Mouse (Mus musculus): ENCODE results near the gene Itpr1. TPM values are rescaled to one million over a fixed set of nuclear protein-coding genes. Genes with fewer than 3 reads are reported as not detected.

Itpr1 gene
- total and polyA plus RNA-seq, 3 experiments: 9.3 to 25.7 (median 19.0) TPM

- no peak for ATAC-seq (ENCODE audit: extremely low read depth, insufficient number of reproducible peaks, low FRiP score, poor library complexity, severe bottlenecking)
- TF ChIP-seq CTCF (IDR thresholded peaks at IDR 0.05; ENCODE audit: low read depth, low read length): no peak
- no peak overlapping the region for H3K4me3 ChIP-seq (ENCODE audit: low read depth, low read length)
- DNase-seq (ENCODE audit: low spot score): no peak
- peaks cover 23% of the 10 kb centered on the region for H3K36me3 ChIP-seq (replicated peaks)
- H3K4me1 ChIP-seq (ENCODE audit: insufficient read depth, low read depth, low read length): no peaks in the 10 kb centered on the region
- no peaks in the 10 kb centered on the region for H3K9me3 ChIP-seq (replicated peaks)
- H3K27me3 ChIP-seq (ENCODE audit: insufficient read depth, low read length): no peaks in the 10 kb centered on the region
Measured at GRCm38 (mm10) chr6:108506161-108506560, 293.3 kb downstream of the Itpr1 start.

DNA sequence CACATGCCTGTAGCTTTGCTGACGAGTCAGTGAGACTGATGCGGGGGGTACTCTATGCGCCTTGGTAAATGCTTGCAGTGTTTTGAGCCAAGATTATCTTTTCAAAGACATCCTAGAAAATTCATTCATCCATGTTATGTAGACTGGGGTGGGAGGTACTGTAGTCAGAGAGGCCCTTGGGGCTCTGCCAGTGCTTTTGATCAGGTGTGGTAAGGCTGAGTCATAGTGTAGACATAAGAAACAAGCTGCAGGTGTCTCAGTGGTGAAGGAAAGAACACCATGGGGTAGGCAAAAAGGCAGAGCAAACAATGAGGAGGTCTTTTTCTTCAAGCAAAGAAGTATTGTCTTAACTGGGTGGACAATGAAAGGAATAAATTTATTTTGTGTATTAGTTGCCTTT is 294.4 kb downstream of the Itpr1 start:
- Histone ChIP-seq H3K9me3 (replicated peaks) (no peaks in the 10 kb centered on the region), H3K4me3 (ENCODE audit: low read depth, low read length) (no peak overlapping the region), H3K27me3 (ENCODE audit: insufficient read depth, low read length) (no peaks in the 10 kb centered on the region), H3K36me3 (replicated peaks) (peaks cover 23% of the 10 kb centered on the region), H3K4me1 (ENCODE audit: insufficient read depth, low read depth, low read length) (no peaks in the 10 kb centered on the region)
- DNase-seq (ENCODE audit: low spot score) (no peak), ATAC-seq (ENCODE audit: extremely low read depth, insufficient number of reproducible peaks, low FRiP score, poor library complexity, severe bottlenecking) (no peak)
- TF ChIP-seq CTCF (IDR thresholded peaks at IDR 0.05; ENCODE audit: low read depth, low read length): no peak
- TF ChIP-seq GATA2 (IDR thresholded peaks at IDR 0.05; ENCODE audit: borderline replicate concordance, low read depth, low read length): no peak
- no peak for TF ChIP-seq POLR2AphosphoS5 (IDR thresholded peaks at IDR 0.05; ENCODE audit: insufficient replicate concordance, low read depth, low read length)

GRCm38 (mm10) chr6:108509320-108509719 is 296.4 kb downstream of the Itpr1 start:
- DNase-seq (ENCODE audit: low spot score) (no peak), ATAC-seq (ENCODE audit: extremely low read depth, insufficient number of reproducible peaks, low FRiP score, poor library complexity, severe bottlenecking) (no peak)
- TF ChIP-seq TAL1 (conservative IDR thresholded peaks at IDR 0.05; ENCODE audit: low read depth, low read length): no peak
- TF ChIP-seq GATA2 (IDR thresholded peaks at IDR 0.05; ENCODE audit: borderline replicate concordance, low read depth, low read length): no peak
- TF ChIP-seq CTCF (IDR thresholded peaks at IDR 0.05; ENCODE audit: low read depth, low read length): no peak
- TF ChIP-seq POLR2AphosphoS5 (IDR thresholded peaks at IDR 0.05; ENCODE audit: insufficient replicate concordance, low read depth, low read length): no peak
- no peak for TF ChIP-seq GATA1 (IDR thresholded peaks at IDR 0.05; ENCODE audit: borderline replicate concordance, low read length)
- peaks cover 29% of the 10 kb centered on the region for H3K36me3 ChIP-seq (replicated peaks)
- H3K9me3 ChIP-seq (replicated peaks): no peaks in the 10 kb centered on the region
- no peaks in the 10 kb centered on the region for H3K27me3 ChIP-seq (ENCODE audit: insufficient read depth, low read length)
- no peaks in the 10 kb centered on the region for H3K4me1 ChIP-seq (ENCODE audit: insufficient read depth, low read depth, low read length)
- no peak overlapping the region for H3K4me3 ChIP-seq (ENCODE audit: low read depth, low read length)

- TF ChIP-seq GATA2 (IDR thresholded peaks at IDR 0.05; ENCODE audit: borderline replicate concordance, low read depth, low read length) (no peak), GATA1 (IDR thresholded peaks at IDR 0.05; ENCODE audit: borderline replicate concordance, low read length) (no peak), POLR2AphosphoS5 (IDR thresholded peaks at IDR 0.05; ENCODE audit: insufficient replicate concordance, low read depth, low read length) (no peak), TAL1 (conservative IDR thresholded peaks at IDR 0.05; ENCODE audit: low read depth, low read length) (no peak), CTCF (IDR thresholded peaks at IDR 0.05; ENCODE audit: low read depth, low read length) (no peak)
- Histone ChIP-seq H3K9me3 (replicated peaks) (no peaks in the 10 kb centered on the region), H3K4me1 (ENCODE audit: insufficient read depth, low read depth, low read length) (no peaks in the 10 kb centered on the region), H3K36me3 (replicated peaks) (peaks cover 33% of the 10 kb centered on the region), H3K27me3 (ENCODE audit: insufficient read depth, low read length) (no peaks in the 10 kb centered on the region), H3K4me3 (ENCODE audit: low read depth, low read length) (no peak overlapping the region)
- no peak for ATAC-seq (ENCODE audit: extremely low read depth, insufficient number of reproducible peaks, low FRiP score, poor library complexity, severe bottlenecking)
- no peak for DNase-seq (ENCODE audit: low spot score)
Measured at GRCm38 (mm10) chr6:108510101-108510500, 297.2 kb downstream of the Itpr1 start.

DNA sequence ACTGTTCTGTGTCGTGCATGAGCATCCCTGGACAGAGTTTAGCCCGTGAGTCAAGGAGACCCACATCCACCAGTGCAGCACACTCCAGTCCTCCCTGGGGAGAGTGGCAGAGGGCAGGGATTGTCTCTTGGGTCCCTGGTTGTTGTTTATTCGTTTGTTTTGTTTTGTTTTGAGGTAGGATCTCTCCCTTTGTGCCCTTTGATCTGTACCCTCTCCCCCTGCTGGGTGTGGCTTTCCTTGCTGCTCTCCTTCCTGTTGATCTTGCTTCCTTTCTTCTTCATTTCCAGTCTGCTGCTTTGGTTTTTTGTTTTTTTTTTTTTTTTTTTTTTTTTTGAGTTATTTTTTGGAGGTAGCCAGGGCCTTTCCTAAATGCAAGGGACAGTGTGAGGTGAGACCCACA is 299.2 kb downstream of the Itpr1 start:
- Histone ChIP-seq H3K9me3 (replicated peaks) (no peaks in the 10 kb centered on the region), H3K4me3 (ENCODE audit: low read depth, low read length) (no peak overlapping the region), H3K27me3 (ENCODE audit: insufficient read depth, low read length) (no peaks in the 10 kb centered on the region), H3K36me3 (replicated peaks) (peaks cover 35% of the 10 kb centered on the region), H3K4me1 (ENCODE audit: insufficient read depth, low read depth, low read length) (no peaks in the 10 kb centered on the region)
- DNase-seq (ENCODE audit: low spot score): no peak
- no peak for ATAC-seq (ENCODE audit: extremely low read depth, insufficient number of reproducible peaks, low FRiP score, poor library complexity, severe bottlenecking)
- no peak for TF ChIP-seq POLR2AphosphoS5 (IDR thresholded peaks at IDR 0.05; ENCODE audit: insufficient replicate concordance, low read depth, low read length)
- no peak for TF ChIP-seq TAL1 (conservative IDR thresholded peaks at IDR 0.05; ENCODE audit: low read depth, low read length)
- no peak for TF ChIP-seq CTCF (IDR thresholded peaks at IDR 0.05; ENCODE audit: low read depth, low read length)
- no peak for TF ChIP-seq GATA2 (IDR thresholded peaks at IDR 0.05; ENCODE audit: borderline replicate concordance, low read depth, low read length)
- TF ChIP-seq GATA1 (IDR thresholded peaks at IDR 0.05; ENCODE audit: borderline replicate concordance, low read length): no peak

DNA sequence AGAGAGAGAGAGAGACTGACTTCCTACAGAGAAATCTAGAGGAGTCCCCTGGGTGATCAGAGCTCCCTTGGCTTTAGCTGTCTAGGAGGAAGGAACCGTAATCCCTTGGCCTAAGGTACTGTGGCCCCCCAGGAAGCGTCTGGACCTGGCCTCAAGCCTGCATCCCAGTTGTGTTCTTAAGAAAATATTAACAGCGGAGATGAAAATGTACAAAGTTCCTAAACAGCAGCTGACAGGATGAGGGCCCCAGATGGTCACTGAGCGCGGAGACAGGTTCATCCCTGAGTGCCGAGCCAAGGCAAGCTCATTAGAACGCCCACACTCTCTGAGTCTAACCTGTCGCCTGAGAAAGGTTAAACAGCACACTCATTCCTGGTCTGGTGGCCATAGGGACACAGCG is 300.1 kb downstream of the Itpr1 start:
- Histone ChIP-seq H3K36me3 (replicated peaks) (peaks cover 38% of the 10 kb centered on the region), H3K9me3 (replicated peaks) (no peaks in the 10 kb centered on the region), H3K4me3 (ENCODE audit: low read depth, low read length) (no peak overlapping the region), H3K4me1 (ENCODE audit: insufficient read depth, low read depth, low read length) (no peaks in the 10 kb centered on the region), H3K27me3 (ENCODE audit: insufficient read depth, low read length) (no peaks in the 10 kb centered on the region)
- no peak for ATAC-seq (ENCODE audit: extremely low read depth, insufficient number of reproducible peaks, low FRiP score, poor library complexity, severe bottlenecking)
- TF ChIP-seq GATA2 (IDR thresholded peaks at IDR 0.05; ENCODE audit: borderline replicate concordance, low read depth, low read length): no peak
- no peak for TF ChIP-seq POLR2AphosphoS5 (IDR thresholded peaks at IDR 0.05; ENCODE audit: insufficient replicate concordance, low read depth, low read length)
- no peak for TF ChIP-seq GATA1 (IDR thresholded peaks at IDR 0.05; ENCODE audit: borderline replicate concordance, low read length)
- TF ChIP-seq CTCF (IDR thresholded peaks at IDR 0.05; ENCODE audit: low read depth, low read length): no peak
- no peak for TF ChIP-seq TAL1 (conservative IDR thresholded peaks at IDR 0.05; ENCODE audit: low read depth, low read length)
- DNase-seq (ENCODE audit: low spot score): no peak

GRCm38 (mm10) chr6:108516248-108516647 is 303.4 kb downstream of the Itpr1 start:
- Histone ChIP-seq H3K4me1 (ENCODE audit: insufficient read depth, low read depth, low read length) (no peaks in the 10 kb centered on the region), H3K9me3 (replicated peaks) (no peaks in the 10 kb centered on the region), H3K4me3 (ENCODE audit: low read depth, low read length) (no peak overlapping the region), H3K27me3 (ENCODE audit: insufficient read depth, low read length) (no peaks in the 10 kb centered on the region), H3K36me3 (replicated peaks) (peaks cover 46% of the 10 kb centered on the region)
- TF ChIP-seq GATA1 (IDR thresholded peaks at IDR 0.05; ENCODE audit: borderline replicate concordance, low read length) (no peak), POLR2AphosphoS5 (IDR thresholded peaks at IDR 0.05; ENCODE audit: insufficient replicate concordance, low read depth, low read length) (no peak), GATA2 (IDR thresholded peaks at IDR 0.05; ENCODE audit: borderline replicate concordance, low read depth, low read length) (no peak), CTCF (IDR thresholded peaks at IDR 0.05; ENCODE audit: low read depth, low read length) (no peak), TAL1 (conservative IDR thresholded peaks at IDR 0.05; ENCODE audit: low read depth, low read length) (no peak)
- DNase-seq (ENCODE audit: low spot score): no peak
- no peak for ATAC-seq (ENCODE audit: extremely low read depth, insufficient number of reproducible peaks, low FRiP score, poor library complexity, severe bottlenecking)
